Mouse (Mus musculus) G1E-ER4 (cell line): ENCODE data around the gene Nek8. TPM values are rescaled to one million over a fixed set of nuclear protein-coding genes. Genes with fewer than 3 reads are reported as not detected.

Source experiments
- GATA1 ChIP-seq: IDR thresholded peaks from one replicate; pipeline ENCODE4 v1.8.0; 2012; ENCODE audit warnings: low read length, inconsistent platforms
- polyA plus RNA-seq: library from polyadenylated mRNA; stranded (reverse); fragments of >175 nt; gene quantifications from 2 replicates; pipeline ENCODE4 v1.2.3, GENCODE M21; 2012

The Nek8 gene
- polyA plus RNA-seq, 1 experiment = 6.0 TPM

- no peak for TF ChIP-seq GATA1
Measured at GRCm38 (mm10) chr11:78163681-78164603, 12.5 kb downstream of the Nek8 start.

- TF ChIP-seq GATA1 = no peak
Measured at GRCm38 (mm10) chr11:78163045-78163444, 13.4 kb downstream of the Nek8 start.

GRCm38 (mm10) chr11:78162504-78162903, 14.0 kb downstream of the Nek8 start:
- TF ChIP-seq GATA1 = no peak

- no peak for TF ChIP-seq GATA1
Measured at GRCm38 (mm10) chr11:78161968-78162367, 14.5 kb downstream of the Nek8 start.

- no peak for TF ChIP-seq GATA1
Measured at GRCm38 (mm10) chr11:78161169-78161568, 15.3 kb downstream of the Nek8 start.

- no peak for TF ChIP-seq GATA1
Measured at GRCm38 (mm10) chr11:78160675-78161074, 15.8 kb downstream of the Nek8 start.

GRCm38 (mm10) chr11:78160171-78160570, 16.3 kb downstream of the Nek8 start:
- TF ChIP-seq GATA1 = no peak

GRCm38 (mm10) chr11:78159557-78159956, 16.9 kb downstream of the Nek8 start:
- TF ChIP-seq GATA1 = no peak

GRCm38 (mm10) chr11:78159096-78159495, 17.4 kb downstream of the Nek8 start:
- no peak for TF ChIP-seq GATA1

GRCm38 (mm10) chr11:78156156-78156699, 20.2 kb downstream of the Nek8 start:
- no peak for TF ChIP-seq GATA1

GRCm38 (mm10) chr11:78155674-78156073, 20.8 kb downstream of the Nek8 start:
- no peak for TF ChIP-seq GATA1

GRCm38 (mm10) chr11:78153778-78154177, 22.7 kb downstream of the Nek8 start:
- TF ChIP-seq GATA1 = no peak

- no peak for TF ChIP-seq GATA1
Measured at GRCm38 (mm10) chr11:78152299-78153231, 23.9 kb downstream of the Nek8 start.

GRCm38 (mm10) chr11:78151161-78151560, 25.3 kb downstream of the Nek8 start:
- TF ChIP-seq GATA1 = no peak

GRCm38 (mm10) chr11:78146707-78147543, 29.6 kb downstream of the Nek8 start:
- TF ChIP-seq GATA1 = no peak

GRCm38 (mm10) chr11:78146168-78146567, 30.3 kb downstream of the Nek8 start:
- no peak for TF ChIP-seq GATA1
